Mouse (Mus musculus) heart, postnatal 0 days (tissue): ENCODE data around the gene Ppie. TPM values are rescaled to one million over a fixed set of nuclear protein-coding genes. Genes with fewer than 3 reads are reported as not detected.
A peak's percentile ranks its signal among the peaks of the same experiment; 100 is the strongest.

Experiments
- ATAC-seq: fragments of 200-750 bp; cut with Nextera tagmentation; 2 replicates; pipeline ENCODE4 v1.8.0; 2017; ENCODE audit warnings: low read depth, moderate number of reproducible peaks, moderate library complexity; ENCODE audit not compliant: insufficient read depth
- DNase-seq: peaks from one replicate; pipeline ENCODE4 v3.0.0-alpha.2; 2016; ENCODE audit warnings: low spot score
- H3K27ac ChIP-seq: fragments of 300-500 bp; sonication (generic); 2 replicates; pipeline ENCODE4 v1.5.1; 2014; ENCODE audit warnings: low read depth, mild to moderate bottlenecking
- H3K27me3 ChIP-seq: fragments of 300-500 bp; sonication (generic); 2 replicates; pipeline ENCODE4 v1.6.1; 2014; ENCODE audit warnings: low read length, mixed read lengths; ENCODE audit not compliant: control insufficient read depth, insufficient read depth
- H3K36me3 ChIP-seq: fragments of 300-500 bp; sonication (generic); replicated peaks from 2 replicates; pipeline ENCODE4 v1.6.1; 2014; ENCODE audit warnings: low read length, mixed read lengths; ENCODE audit not compliant: control insufficient read depth, insufficient read depth
- H3K4me1 ChIP-seq: fragments of 300-500 bp; sonication (generic); 2 replicates; pipeline ENCODE4 v1.6.1; 2014; ENCODE audit warnings: antibody characterized with exemption; ENCODE audit not compliant: control insufficient read depth, insufficient read depth
- H3K4me2 ChIP-seq: fragments of 300-500 bp; sonication (generic); 2 replicates; pipeline ENCODE4 v1.6.1; 2014; ENCODE audit warnings: low read depth, mild to moderate bottlenecking, low read length, moderate library complexity
- H3K4me3 ChIP-seq: fragments of 300-500 bp; sonication (generic); 2 replicates; pipeline ENCODE4 v1.5.1; 2014; ENCODE audit warnings: low read depth, low read length
- H3K9ac ChIP-seq: fragments of 300-500 bp; sonication (generic); replicated peaks from 2 replicates; pipeline ENCODE4 v1.6.1; 2014; ENCODE audit warnings: low read depth, low read length, mixed read lengths
- H3K9me3 ChIP-seq: fragments of 300-500 bp; sonication (generic); replicated peaks from 2 replicates; pipeline ENCODE4 v1.6.1; 2016; ENCODE audit warnings: low read length; ENCODE audit not compliant: control insufficient read depth
- CTCF ChIP-seq: IDR thresholded peaks from 2 replicates; pipeline ENCODE4 v1.5.1; 2016; ENCODE audit warnings: antibody characterized with exemption, control low read depth, low read depth
- EP300 ChIP-seq: IDR thresholded peaks from 2 replicates; pipeline ENCODE4 v1.6.1; 2016; ENCODE audit warnings: antibody characterized with exemption, low read depth
- WGBS: fragments of 180-500 bp; shearing (Covaris S2); extraction: QIAGEN DNeasy Blood & Tissue Kit; methylation state at CpG from one replicate; pipeline ENCODE4 v1.1.7; 2014; 5-methylcytosine and 5-hydroxymethylcytosine counted together
- polyA plus RNA-seq: library from polyadenylated mRNA; unstranded; fragments of >200 nt; fragmentation: Nextera tagmentation; extraction: Ambion mirVana; gene quantifications from 2 replicates; pipeline ENCODE4 v1.2.1, GENCODE M21; 2015
- total RNA-seq: library from RNA; depleted of rRNA; stranded (reverse); fragments of >200 nt; gene quantifications from 2 replicates; pipeline ENCODE4 v1.2.3, GENCODE M21; 2014; ENCODE audit warnings: low replicate concordance

Ppie gene
- total and polyA plus RNA-seq, 2 experiments from 2014 or later, result 21.9 to 36.9 TPM

GRCm38 (mm10) chr4:123104651-123105450, 34.9 kb downstream of the Ppie start, which contains the start of gene Bmp8b:
Gene Bmp8b, plus strand, starts transcription at chr4:123105165.
- no peak within 1 kb of the TSS for H3K27ac ChIP-seq
- no peaks in the 10 kb centered on the region for H3K36me3 ChIP-seq
- ATAC-seq, result peak; percentile 37
- H3K4me3 ChIP-seq, result peak within 1 kb of the TSS; percentile 30
- WGBS, result 6% methylated on average over 74 of the region's 75 CpGs
- no peak within 1 kb of the TSS for H3K9ac ChIP-seq
- TF ChIP-seq EP300, result no peak
- TF ChIP-seq CTCF, result no peak
- H3K9me3 ChIP-seq, result 0 out of 2 replicates have a peak, but pooled peaks cover 3% of the 10 kb centered on the region
- 0 out of 2 replicates have a peak, but pooled peaks cover 5% of the 10 kb centered on the region for H3K4me1 ChIP-seq
- DNase-seq, result no peak
- peak within 1 kb of the TSS; percentile 47 for H3K4me2 ChIP-seq
- H3K27me3 ChIP-seq, result peaks cover 41% of the 10 kb centered on the region

- 33% methylated on average over 9 of the region's 9 CpGs for WGBS
- no peak for TF ChIP-seq EP300
These were observed 45.9 kb downstream of the Ppie start for GRCm38 (mm10) chr4:123093869-123094268.

GRCm38 (mm10) chr4:123093064-123093776, 46.5 kb downstream of the Ppie start:
- peak overlapping the region; percentile 12; the same call in 1 of the 2 replicates for H3K4me2 ChIP-seq
- no peaks in the 10 kb centered on the region for H3K9me3 ChIP-seq
- ATAC-seq, result peak; percentile 30
- no peaks in the 10 kb centered on the region for H3K4me1 ChIP-seq
- H3K4me3 ChIP-seq, result no peak overlapping the region
- no peak overlapping the region for H3K27ac ChIP-seq
- 36% methylated on average over 17 of the region's 17 CpGs for WGBS
- DNase-seq, result no peak
- H3K27me3 ChIP-seq, result 0 out of 2 replicates have a peak, but pooled peaks cover 9% of the 10 kb centered on the region
- no peak overlapping the region for H3K9ac ChIP-seq
- H3K36me3 ChIP-seq, result no peaks in the 10 kb centered on the region
- TF ChIP-seq EP300 (no peak), CTCF (no peak)

More at GRCm38 (mm10) chr4:123093869-123094268, 45.9 kb downstream of the Ppie start:
- no peak overlapping the region for H3K9ac ChIP-seq
- H3K9me3 ChIP-seq, result no peaks in the 10 kb centered on the region
- no peak for DNase-seq
- no peaks in the 10 kb centered on the region for H3K4me1 ChIP-seq
- H3K36me3 ChIP-seq, result no peaks in the 10 kb centered on the region
- ATAC-seq, result no peak
- H3K27me3 ChIP-seq, result 0 out of 2 replicates have a peak, but pooled peaks cover 9% of the 10 kb centered on the region
- no peak overlapping the region for H3K4me3 ChIP-seq
- no peak overlapping the region for H3K27ac ChIP-seq
- H3K4me2 ChIP-seq, result no peak overlapping the region

GRCm38 (mm10) chr4:123092621-123093020, 47.1 kb downstream of the Ppie start:
- no peak for ATAC-seq
- 62% methylated on average over 5 of the region's 5 CpGs for WGBS
- H3K27me3 ChIP-seq, result 0 out of 2 replicates have a peak, but pooled peaks cover 9% of the 10 kb centered on the region
- H3K4me1 ChIP-seq, result no peaks in the 10 kb centered on the region
- no peaks in the 10 kb centered on the region for H3K36me3 ChIP-seq
- TF ChIP-seq CTCF (no peak), EP300 (no peak)
- H3K9ac ChIP-seq, result no peak overlapping the region
- no peak overlapping the region for H3K4me3 ChIP-seq
- no peak overlapping the region for H3K27ac ChIP-seq
- H3K9me3 ChIP-seq, result no peaks in the 10 kb centered on the region
- no peak overlapping the region for H3K4me2 ChIP-seq
- no peak for DNase-seq

- ATAC-seq, result no peak
- peaks cover 13% of the 10 kb centered on the region for H3K27me3 ChIP-seq
- 85% methylated on average over 4 of the region's 4 CpGs for WGBS
- H3K9ac ChIP-seq, result no peak overlapping the region
- no peaks in the 10 kb centered on the region for H3K36me3 ChIP-seq
- no peak for TF ChIP-seq EP300
- TF ChIP-seq CTCF, result no peak
- no peak overlapping the region for H3K4me3 ChIP-seq
- H3K9me3 ChIP-seq, result no peaks in the 10 kb centered on the region
- H3K27ac ChIP-seq, result no peak overlapping the region
- H3K4me2 ChIP-seq, result no peak overlapping the region
- H3K4me1 ChIP-seq, result no peaks in the 10 kb centered on the region
- DNase-seq, result no peak
These were observed 53.4 kb downstream of the Ppie start for GRCm38 (mm10) chr4:123086381-123086780.
